Mouse (Mus musculus): ENCODE measurements at regions not wholly inside any gene's neighbourhood (a gene's known extent, or its start where the extent isn't known, plus 50 kb on each side); places are given as distances from the start of the nearest gene placed in this dataset.

DNA sequence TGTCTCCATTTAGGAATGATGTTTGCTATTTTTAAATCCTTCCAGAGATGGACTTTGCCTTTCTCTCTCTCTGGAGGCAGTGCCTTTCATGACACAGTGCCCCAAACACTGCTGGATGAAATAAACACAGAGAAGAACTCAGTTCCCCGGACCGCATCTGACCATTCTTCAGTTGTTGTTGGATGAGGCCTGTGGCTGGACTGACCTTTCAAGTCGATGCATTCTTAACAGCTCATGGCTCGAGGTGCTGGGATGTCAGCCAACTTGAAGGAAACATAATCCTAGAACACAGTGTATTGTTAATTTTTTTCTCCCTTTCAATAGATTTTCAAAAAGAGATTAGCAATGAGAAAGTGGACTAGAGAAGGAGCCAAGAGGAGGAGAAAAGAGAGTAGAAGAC lies 98.3 kb upstream of the Mocs2 start:
- DNase-seq (ENCODE audit: low spot score) (no peak), ATAC-seq (ENCODE audit: insufficient read depth, low read depth) (no peak)
- WGBS: 57% methylated on average over 4 of the region's 4 CpGs
- Histone ChIP-seq H3K9ac (replicated peaks; ENCODE audit: low read depth, low read length) (no peak overlapping the region), H3K4me2 (ENCODE audit: low read depth, low read length) (no peak overlapping the region), H3K4me3 (ENCODE audit: low read depth, low read length) (no peak overlapping the region), H3K4me1 (ENCODE audit: control insufficient read depth, insufficient read depth) (no peaks in the 10 kb centered on the region), H3K9me3 (replicated peaks; ENCODE audit: control insufficient read depth, low read length) (no peaks in the 10 kb centered on the region), H3K27ac (ENCODE audit: low read depth) (no peak overlapping the region), H3K27me3 (ENCODE audit: control insufficient read depth, insufficient read depth, low read length) (no peaks in the 10 kb centered on the region), H3K36me3 (replicated peaks; ENCODE audit: control insufficient read depth, insufficient read depth, low read length) (no peaks in the 10 kb centered on the region)
- TF ChIP-seq CTCF (IDR thresholded peaks at IDR 0.05; ENCODE audit: low read depth) (no peak), EP300 (IDR thresholded peaks at IDR 0.05; ENCODE audit: low read depth) (no peak)

GRCm38 (mm10) chr13:114726828-114727227 lies 91.2 kb upstream of the Mocs2 start:
- no peak for TF ChIP-seq CTCF (IDR thresholded peaks at IDR 0.05; ENCODE audit: low read depth)
- TF ChIP-seq EP300 (IDR thresholded peaks at IDR 0.05; ENCODE audit: low read depth): no peak
- ATAC-seq (ENCODE audit: insufficient read depth, low read depth) (no peak), DNase-seq (ENCODE audit: low spot score) (no peak)
- H3K9me3 ChIP-seq (replicated peaks; ENCODE audit: control insufficient read depth, low read length): no peaks in the 10 kb centered on the region
- H3K4me2 ChIP-seq (ENCODE audit: low read depth, low read length): no peak overlapping the region
- H3K4me3 ChIP-seq (ENCODE audit: low read depth, low read length): no peak overlapping the region
- WGBS: 57% methylated on average over 4 of the region's 4 CpGs
- no peaks in the 10 kb centered on the region for H3K4me1 ChIP-seq (ENCODE audit: control insufficient read depth, insufficient read depth)
- H3K27ac ChIP-seq (ENCODE audit: low read depth): no peak overlapping the region
- H3K9ac ChIP-seq (replicated peaks; ENCODE audit: low read depth, low read length): no peak overlapping the region
- no peaks in the 10 kb centered on the region for H3K36me3 ChIP-seq (replicated peaks; ENCODE audit: control insufficient read depth, insufficient read depth, low read length)
- H3K27me3 ChIP-seq (ENCODE audit: control insufficient read depth, insufficient read depth, low read length): no peaks in the 10 kb centered on the region

DNA sequence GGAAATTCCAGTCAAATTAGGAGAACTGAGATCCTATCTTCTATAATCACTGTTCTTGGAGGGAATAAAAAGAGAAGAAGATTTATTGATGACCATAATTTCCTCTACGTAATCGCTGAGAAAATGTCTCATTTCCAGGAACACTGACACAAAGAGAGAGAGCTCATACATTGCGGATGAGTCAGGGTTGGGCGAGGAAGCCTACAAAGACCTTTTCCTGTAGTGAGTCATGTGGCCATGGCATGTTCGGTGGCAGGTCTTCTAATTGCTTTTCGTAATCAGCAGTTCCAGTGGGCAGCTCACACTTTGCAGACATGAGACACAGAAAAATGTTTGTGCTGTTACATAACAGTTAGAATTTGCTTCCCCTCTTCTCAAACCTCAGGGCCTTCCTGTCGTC lies 83.0 kb upstream of the Mocs2 start:
- no peak for DNase-seq (ENCODE audit: low spot score)
- no peaks in the 10 kb centered on the region for H3K36me3 ChIP-seq (replicated peaks; ENCODE audit: control insufficient read depth, insufficient read depth, low read length)
- 60% methylated on average over 7 of the region's 7 CpGs for WGBS
- H3K4me3 ChIP-seq (ENCODE audit: low read depth, low read length): no peak overlapping the region
- no peak overlapping the region for H3K9ac ChIP-seq (replicated peaks; ENCODE audit: low read depth, low read length)
- TF ChIP-seq EP300 (IDR thresholded peaks at IDR 0.05; ENCODE audit: low read depth) (no peak), CTCF (IDR thresholded peaks at IDR 0.05; ENCODE audit: low read depth) (no peak)
- no peaks in the 10 kb centered on the region for H3K4me1 ChIP-seq (ENCODE audit: control insufficient read depth, insufficient read depth)
- H3K4me2 ChIP-seq (ENCODE audit: low read depth, low read length): no peak overlapping the region
- no peaks in the 10 kb centered on the region for H3K27me3 ChIP-seq (ENCODE audit: control insufficient read depth, insufficient read depth, low read length)
- ATAC-seq (ENCODE audit: insufficient read depth, low read depth): no peak
- no peak overlapping the region for H3K27ac ChIP-seq (ENCODE audit: low read depth)
- no peaks in the 10 kb centered on the region for H3K9me3 ChIP-seq (replicated peaks; ENCODE audit: control insufficient read depth, low read length)

- Histone ChIP-seq H3K27ac (ENCODE audit: low read depth) (no peak overlapping the region), H3K27me3 (ENCODE audit: control insufficient read depth, insufficient read depth, low read length) (no peaks in the 10 kb centered on the region), H3K36me3 (replicated peaks; ENCODE audit: control insufficient read depth, insufficient read depth, low read length) (no peaks in the 10 kb centered on the region), H3K4me2 (ENCODE audit: low read depth, low read length) (no peak overlapping the region), H3K9ac (replicated peaks; ENCODE audit: low read depth, low read length) (no peak overlapping the region), H3K4me3 (ENCODE audit: low read depth, low read length) (no peak overlapping the region), H3K9me3 (replicated peaks; ENCODE audit: control insufficient read depth, low read length) (no peaks in the 10 kb centered on the region), H3K4me1 (ENCODE audit: control insufficient read depth, insufficient read depth) (no peaks in the 10 kb centered on the region)
- WGBS: 91% methylated on average over 4 of the region's 4 CpGs
- DNase-seq (ENCODE audit: low spot score) (no peak), ATAC-seq (ENCODE audit: insufficient read depth, low read depth) (no peak)
- TF ChIP-seq EP300 (IDR thresholded peaks at IDR 0.05; ENCODE audit: low read depth): no peak
- no peak for TF ChIP-seq CTCF (IDR thresholded peaks at IDR 0.05; ENCODE audit: low read depth)
Observed at GRCm38 (mm10) chr13:114736066-114736465, 82.0 kb upstream of the Mocs2 start.

DNA sequence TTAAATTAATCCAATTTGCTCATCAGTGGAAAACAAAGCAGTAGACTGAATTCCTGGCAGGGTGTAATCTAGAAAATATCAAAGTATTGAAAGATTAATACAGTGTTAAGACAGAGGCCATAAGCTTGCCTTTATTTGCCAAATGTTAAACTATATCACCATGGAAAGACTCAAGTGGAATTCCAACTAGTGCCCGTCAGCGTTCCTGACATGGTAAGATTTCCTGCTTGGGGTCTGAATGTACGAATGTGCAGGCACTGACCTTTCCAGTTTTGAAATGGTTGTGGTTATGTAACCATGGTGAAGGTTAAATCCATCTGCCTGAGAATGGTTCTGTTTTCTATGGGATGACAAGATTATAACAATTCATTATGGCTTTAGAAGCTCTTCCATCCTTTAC lies 75.5 kb upstream of the Mocs2 start:
- DNase-seq (ENCODE audit: low spot score): no peak
- H3K9ac ChIP-seq (replicated peaks; ENCODE audit: low read depth, low read length): no peak overlapping the region
- no peaks in the 10 kb centered on the region for H3K27me3 ChIP-seq (ENCODE audit: control insufficient read depth, insufficient read depth, low read length)
- no peak for ATAC-seq (ENCODE audit: insufficient read depth, low read depth)
- no peaks in the 10 kb centered on the region for H3K9me3 ChIP-seq (replicated peaks; ENCODE audit: control insufficient read depth, low read length)
- no peaks in the 10 kb centered on the region for H3K4me1 ChIP-seq (ENCODE audit: control insufficient read depth, insufficient read depth)
- TF ChIP-seq CTCF (IDR thresholded peaks at IDR 0.05; ENCODE audit: low read depth) (no peak), EP300 (IDR thresholded peaks at IDR 0.05; ENCODE audit: low read depth) (no peak)
- 53% methylated on average over 3 of the region's 3 CpGs for WGBS
- H3K4me3 ChIP-seq (ENCODE audit: low read depth, low read length): no peak overlapping the region
- H3K27ac ChIP-seq (ENCODE audit: low read depth): no peak overlapping the region
- H3K36me3 ChIP-seq (replicated peaks; ENCODE audit: control insufficient read depth, insufficient read depth, low read length): no peaks in the 10 kb centered on the region
- H3K4me2 ChIP-seq (ENCODE audit: low read depth, low read length): no peak overlapping the region

DNA sequence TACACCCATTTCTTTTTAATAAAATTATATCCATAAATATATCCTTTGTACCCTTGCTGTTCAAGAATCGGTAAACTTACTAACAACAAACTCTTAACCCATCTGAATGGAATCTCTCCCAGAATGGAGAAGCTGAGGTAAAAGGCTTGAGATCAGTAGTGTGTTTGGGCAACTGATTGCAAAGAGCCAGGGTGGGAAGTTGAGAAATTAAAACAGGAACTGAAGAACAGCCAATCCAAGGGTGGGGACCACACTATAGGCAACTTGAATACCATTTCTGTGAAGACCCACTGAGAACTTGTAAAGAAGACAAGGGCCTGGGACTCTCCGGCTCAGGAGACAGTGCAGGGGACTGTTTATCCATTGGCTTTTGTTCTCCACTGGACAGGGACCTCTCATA lies 72.2 kb upstream of the Mocs2 start:
- no peak overlapping the region for H3K4me3 ChIP-seq (ENCODE audit: low read depth, low read length)
- no peak overlapping the region for H3K27ac ChIP-seq (ENCODE audit: low read depth)
- ATAC-seq (ENCODE audit: insufficient read depth, low read depth) (no peak), DNase-seq (ENCODE audit: low spot score) (no peak)
- H3K27me3 ChIP-seq (ENCODE audit: control insufficient read depth, insufficient read depth, low read length): no peaks in the 10 kb centered on the region
- 86% methylated on average over 2 of the region's 2 CpGs for WGBS
- H3K9me3 ChIP-seq (replicated peaks; ENCODE audit: control insufficient read depth, low read length): no peaks in the 10 kb centered on the region
- TF ChIP-seq CTCF (IDR thresholded peaks at IDR 0.05; ENCODE audit: low read depth): no peak
- no peak for TF ChIP-seq EP300 (IDR thresholded peaks at IDR 0.05; ENCODE audit: low read depth)
- no peak overlapping the region for H3K4me2 ChIP-seq (ENCODE audit: low read depth, low read length)
- no peak overlapping the region for H3K9ac ChIP-seq (replicated peaks; ENCODE audit: low read depth, low read length)
- no peaks in the 10 kb centered on the region for H3K4me1 ChIP-seq (ENCODE audit: control insufficient read depth, insufficient read depth)
- no peaks in the 10 kb centered on the region for H3K36me3 ChIP-seq (replicated peaks; ENCODE audit: control insufficient read depth, insufficient read depth, low read length)

Measured in heart, postnatal 0 days (tissue).